Mouse (Mus musculus) embryonic facial prominence, embryonic 12.5 days (tissue): ENCODE measurements around the gene Camsap2. TPM values are rescaled to one million over a fixed set of nuclear protein-coding genes. Genes with fewer than 3 reads are reported as not detected.

Experiments used
- polyA plus RNA-seq: library from polyadenylated mRNA; unstranded; fragments of >200 nt; fragmentation: Nextera tagmentation; extraction: Ambion mirVana; gene quantifications from 2 replicates; pipeline ENCODE4 v1.2.1, GENCODE M21; 2016

Camsap2 gene
- polyA plus RNA-seq, 1 experiment from 2014 or later, result 17.1 TPM

Other genes starting within 250 kb of the Camsap2 start
- gene Kif21b, start 214.7 kb downstream of the Camsap2 start, polyA plus RNA-seq, result 8.6 and 9.7 TPM in 2 replicates
- 0.31 TPM in 1 of 2 replicates, not detected in the other for gene Mroh3, start 133.3 kb downstream of the Camsap2 start, polyA plus RNA-seq
- 24.6 and 25.5 TPM in 2 replicates for gene Inava, start 111.8 kb downstream of the Camsap2 start, polyA plus RNA-seq
- gene Gpr25, start 85.2 kb downstream of the Camsap2 start, polyA plus RNA-seq, result not detected in 2 replicates
- 20.9 and 21.1 TPM in 2 replicates for gene Ddx59, start 69.2 kb upstream of the Camsap2 start, polyA plus RNA-seq
- 8.7 and 9.0 TPM in 2 replicates for gene Kif14, start 120.2 kb upstream of the Camsap2 start, polyA plus RNA-seq